Mouse (Mus musculus) liver, adult 2 months (tissue): ENCODE results near the gene Pus7l.

Experiments used
- CTCF ChIP-seq: fragments of 200-500 bp; IDR thresholded peaks from 2 replicates; pipeline ENCODE4 v1.5.1; 2011; ENCODE audit warnings: low read depth, low read length, control low read depth
- POLR2A ChIP-seq: fragments of 200-500 bp; IDR thresholded peaks from 2 replicates; pipeline ENCODE4 v1.6.1; 2011; ENCODE audit warnings: low read length, control low read depth; ENCODE audit not compliant: insufficient read depth; ENCODE audit errors: extremely low read depth

DNA sequence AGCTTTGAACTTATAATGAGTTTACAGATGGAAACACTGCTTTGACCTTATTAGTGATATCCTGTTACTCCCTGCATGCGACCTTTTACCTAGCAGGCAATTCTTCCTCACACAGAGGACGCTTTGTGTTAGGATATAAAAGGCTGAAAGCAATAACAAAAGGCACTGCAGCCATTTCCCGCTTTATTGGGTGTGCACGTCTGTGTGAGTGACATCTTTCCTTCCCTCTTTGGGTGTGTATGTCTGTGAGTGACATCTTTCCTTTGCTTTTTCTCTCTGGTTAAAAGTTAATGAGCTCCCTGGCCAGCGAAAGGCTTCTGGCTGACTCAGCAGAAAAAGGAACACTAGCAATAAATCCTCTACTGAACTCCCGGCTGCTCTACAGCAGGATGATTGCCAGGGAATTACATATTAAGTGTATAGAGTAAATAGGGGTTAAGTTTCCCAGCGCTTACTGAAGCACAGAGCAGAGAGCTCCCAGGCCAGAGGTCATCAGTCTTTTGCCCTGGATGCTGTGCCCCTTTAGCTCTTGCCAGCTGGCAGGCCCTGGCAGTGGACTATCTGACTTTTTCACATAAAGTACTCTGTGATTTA is 38.8 kb upstream of the Pus7l start:
- no peak for TF ChIP-seq CTCF
- TF ChIP-seq POLR2A, result no peak
